Mouse (Mus musculus): ENCODE measurements at regions not wholly inside any gene's neighbourhood (a gene's known extent, or its start where the extent isn't known, plus 50 kb on each side); places are given as distances from the start of the nearest gene placed in this dataset.

GRCm38 (mm10) chr1:136717830-136718517 is 93.3 kb downstream of the Zfp281 start:
- no peak for DNase-seq (ENCODE audit: low read depth, low spot score)

- DNase-seq (ENCODE audit: low read depth, low spot score) = no peak
These were observed 99.2 kb downstream of the Zfp281 start for GRCm38 (mm10) chr1:136723839-136724443.

GRCm38 (mm10) chr1:136725242-136725641 is 100.5 kb downstream of the Zfp281 start:
- no peak for DNase-seq (ENCODE audit: low read depth, low spot score)

- no peak for DNase-seq (ENCODE audit: low read depth, low spot score)
These were observed 101.6 kb downstream of the Zfp281 start for GRCm38 (mm10) chr1:136726145-136726935.

- DNase-seq (ENCODE audit: low read depth, low spot score) = no peak
These were observed 103.3 kb downstream of the Zfp281 start for GRCm38 (mm10) chr1:136727868-136728631.

- DNase-seq (ENCODE audit: low read depth, low spot score) = no peak
These were observed 103.9 kb downstream of the Zfp281 start for GRCm38 (mm10) chr1:136728632-136728944.

GRCm38 (mm10) chr1:136730638-136731037 is 105.9 kb downstream of the Zfp281 start:
- no peak for DNase-seq (ENCODE audit: low read depth, low spot score)

- DNase-seq (ENCODE audit: low read depth, low spot score) = no peak
These were observed 113.3 kb downstream of the Zfp281 start for GRCm38 (mm10) chr1:136738030-136738429.

GRCm38 (mm10) chr1:136739486-136739885 is 114.8 kb downstream of the Zfp281 start:
- no peak for DNase-seq (ENCODE audit: low read depth, low spot score)

- DNase-seq (ENCODE audit: low read depth, low spot score) = no peak
These were observed 116.4 kb downstream of the Zfp281 start for GRCm38 (mm10) chr1:136741061-136741460.

- no peak for DNase-seq (ENCODE audit: low read depth, low spot score)
These were observed 124.5 kb downstream of the Zfp281 start for GRCm38 (mm10) chr1:136749188-136749587.

GRCm38 (mm10) chr1:136751464-136752191 is 126.9 kb downstream of the Zfp281 start:
- DNase-seq (ENCODE audit: low read depth, low spot score) = no peak

- no peak for DNase-seq (ENCODE audit: low read depth, low spot score)
These were observed 129.6 kb downstream of the Zfp281 start for GRCm38 (mm10) chr1:136754286-136754685.

- DNase-seq (ENCODE audit: low read depth, low spot score) = no peak
These were observed 134.0 kb downstream of the Zfp281 start for GRCm38 (mm10) chr1:136758730-136759129.

GRCm38 (mm10) chr1:136759164-136759563 is 134.5 kb downstream of the Zfp281 start:
- DNase-seq (ENCODE audit: low read depth, low spot score) = no peak

- DNase-seq (ENCODE audit: low read depth, low spot score) = no peak
These were observed 136.8 kb downstream of the Zfp281 start for GRCm38 (mm10) chr1:136761467-136761866.

- DNase-seq (ENCODE audit: low read depth, low spot score) = no peak
These were observed 144.3 kb downstream of the Zfp281 start for GRCm38 (mm10) chr1:136768969-136769401.

- DNase-seq (ENCODE audit: low read depth, low spot score) = no peak
These were observed 149.0 kb downstream of the Zfp281 start for GRCm38 (mm10) chr1:136773743-136774142.

- DNase-seq (ENCODE audit: low read depth, low spot score) = no peak
These were observed 151.5 kb downstream of the Zfp281 start for GRCm38 (mm10) chr1:136776211-136776610.

GRCm38 (mm10) chr1:136777263-136777980 is 152.7 kb downstream of the Zfp281 start:
- no peak for DNase-seq (ENCODE audit: low read depth, low spot score)

GRCm38 (mm10) chr1:136779384-136779783 is 154.7 kb downstream of the Zfp281 start:
- DNase-seq (ENCODE audit: low read depth, low spot score) = no peak
